Mouse (Mus musculus) CH12.LX (cell line): Measurements from ENCODE around the gene Luc7l. TPM values are rescaled to one million over a fixed set of nuclear protein-coding genes. Genes with fewer than 3 reads are reported as not detected.

ENCODE experiments used
- DNase-seq: peaks from one replicate; pipeline ENCODE4 v3.0.0-alpha.2; 2013; ENCODE audit errors: extremely low read depth
- H3K27ac ChIP-seq: 2 replicates; pipeline ENCODE4 v1.5.1; 2012; ENCODE audit warnings: low read depth, mild to moderate bottlenecking, control low read depth, moderate library complexity; ENCODE audit not compliant: insufficient read depth
- H3K27me3 ChIP-seq: replicated peaks from 2 replicates; pipeline ENCODE3; 2012; ENCODE audit warnings: inconsistent platforms
- H3K36me3 ChIP-seq, 2 experiments: replicated peaks in 1 of 2; 2 replicates each; pipeline versions ENCODE3 to v1.6.1; 2012; ENCODE audit warnings: inconsistent platforms in 1 of 2, low read length in 1 of 2, mild to moderate bottlenecking in 1 of 2, mixed read lengths in 1 of 2, moderate library complexity in 1 of 2; ENCODE audit not compliant: control insufficient read depth in 1 of 2, insufficient read depth in 1 of 2
- H3K4me1 ChIP-seq, 2 experiments: 2 replicates each; pipeline ENCODE4 v1.6.1; 2012; ENCODE audit warnings: inconsistent platforms in 1 of 2, moderate library complexity in 1 of 2; ENCODE audit not compliant: insufficient read depth in 2 of 2, control insufficient read depth in 1 of 2
- H3K4me2 ChIP-seq: 2 replicates; pipeline ENCODE4 v1.6.1; 2012; ENCODE audit warnings: low read depth, mild to moderate bottlenecking, control low read depth; ENCODE audit not compliant: poor library complexity, insufficient read depth, severe bottlenecking
- H3K4me3 ChIP-seq, 3 experiments: fragments of 150-350 bp in 1 of 3; sonication (generic) in 1 of 3; replicated peaks in 1 of 3; 2 replicates each; pipeline versions ENCODE3 to v1.5.1; 2011 to 2012; ENCODE audit warnings: low read depth in 2 of 3, low read length in 2 of 3, mild to moderate bottlenecking in 2 of 3, moderate library complexity in 2 of 3, control low read depth in 1 of 3, improper control_type of control experiment in 1 of 3, inconsistent platforms in 1 of 3, mixed read lengths in 1 of 3; ENCODE audit not compliant: poor library complexity in 1 of 3
- H3K79me2 ChIP-seq: replicated peaks from 2 replicates; pipeline ENCODE4 v1.6.1; 2012; ENCODE audit warnings: mild to moderate bottlenecking, moderate library complexity; ENCODE audit not compliant: control insufficient read depth, poor library complexity, insufficient read depth, severe bottlenecking; ENCODE audit errors: extremely low read depth
- H3K9ac ChIP-seq: 2 replicates; pipeline ENCODE4 v1.6.1; 2012; ENCODE audit warnings: low read depth, mild to moderate bottlenecking, control low read depth, moderate library complexity; ENCODE audit not compliant: insufficient read depth
- H3K9me3 ChIP-seq: replicated peaks from 2 replicates; pipeline ENCODE3; 2012; ENCODE audit warnings: low read length, inconsistent platforms, mixed read lengths
- BHLHE40 ChIP-seq: IDR thresholded peaks from 2 replicates; pipeline ENCODE4 v1.6.1; 2011; ENCODE audit warnings: mild to moderate bottlenecking, low read depth, low read length, improper control_type of control experiment
- CHD1 ChIP-seq: IDR thresholded peaks from 2 replicates; pipeline ENCODE4 v1.6.1; 2012; ENCODE audit warnings: low read depth, low read length, improper control_type of control experiment, inconsistent platforms
- CTCF ChIP-seq, 2 experiments: IDR thresholded peaks in 1 of 2; conservative IDR thresholded peaks in 1 of 2; 2 replicates each; pipeline ENCODE4 v1.5.1; 2011 to 2012; ENCODE audit warnings: low read depth in 2 of 2, low read length in 2 of 2, improper control_type of control experiment in 1 of 2, inconsistent platforms in 1 of 2, mild to moderate bottlenecking in 1 of 2, moderate library complexity in 1 of 2
- E2F4 ChIP-seq: IDR thresholded peaks from 2 replicates; pipeline ENCODE4 v1.6.1; 2011; ENCODE audit warnings: low read depth, low read length, improper control_type of control experiment; ENCODE audit not compliant: insufficient replicate concordance
- IRF4 ChIP-seq: IDR thresholded peaks from 2 replicates; pipeline ENCODE4 v1.6.1; 2014; ENCODE audit warnings: low read depth, mild to moderate bottlenecking, inconsistent platforms, low read length, improper control_type of control experiment
- JUN ChIP-seq: IDR thresholded peaks from 2 replicates; pipeline ENCODE4 v1.6.1; 2011; ENCODE audit warnings: low read depth, mild to moderate bottlenecking, low read length, improper control_type of control experiment, moderate library complexity; ENCODE audit not compliant: insufficient read depth
- JUND ChIP-seq: conservative IDR thresholded peaks from 2 replicates; pipeline ENCODE4 v1.6.1; 2011; ENCODE audit warnings: low read depth, low read length, improper control_type of control experiment
- KAT2A ChIP-seq: IDR thresholded peaks from 2 replicates; pipeline ENCODE4 v1.6.1; 2012; ENCODE audit warnings: low read length, improper control_type of control experiment, inconsistent platforms; ENCODE audit not compliant: insufficient replicate concordance
- MAFK ChIP-seq: IDR thresholded peaks from 2 replicates; pipeline ENCODE4 v1.6.1; 2011; ENCODE audit warnings: low read length, improper control_type of control experiment; ENCODE audit not compliant: insufficient replicate concordance
- MAX ChIP-seq: IDR thresholded peaks from 2 replicates; pipeline ENCODE4 v1.6.1; 2011; ENCODE audit warnings: low read length, improper control_type of control experiment
- MAZ ChIP-seq: IDR thresholded peaks from 2 replicates; pipeline ENCODE4 v1.6.1; 2012; ENCODE audit warnings: low read depth, mild to moderate bottlenecking, inconsistent platforms, low read length, improper control_type of control experiment, moderate library complexity
- MYC ChIP-seq: IDR thresholded peaks from 2 replicates; pipeline ENCODE4 v1.6.1; 2011; ENCODE audit warnings: low read depth, mild to moderate bottlenecking, improper control_type of control experiment, low read length
- POLR2A ChIP-seq: IDR thresholded peaks from 2 replicates; pipeline ENCODE4 v1.6.1; 2011; ENCODE audit warnings: low read depth, mild to moderate bottlenecking, improper control_type of control experiment, low read length
- POLR2AphosphoS2 ChIP-seq: IDR thresholded peaks from 2 replicates; pipeline ENCODE4 v1.6.1; 2011; ENCODE audit warnings: low read depth, low read length, improper control_type of control experiment
- SIN3A ChIP-seq: IDR thresholded peaks from 2 replicates; pipeline ENCODE4 v1.6.1; 2012; ENCODE audit warnings: low read length, improper control_type of control experiment, inconsistent platforms
- TBP ChIP-seq: conservative IDR thresholded peaks from 2 replicates; pipeline ENCODE4 v1.6.1; 2011; ENCODE audit warnings: low read depth, low read length, improper control_type of control experiment
- TCF12 ChIP-seq: IDR thresholded peaks from 2 replicates; pipeline ENCODE4 v1.6.1; 2014; ENCODE audit warnings: low read depth, mild to moderate bottlenecking, inconsistent platforms, low read length, improper control_type of control experiment
- ZC3H11A ChIP-seq: IDR thresholded peaks from 2 replicates; pipeline ENCODE4 v1.6.1; 2012; ENCODE audit warnings: low read depth, mild to moderate bottlenecking, inconsistent platforms, low read length, improper control_type of control experiment
- ZKSCAN1 ChIP-seq: IDR thresholded peaks from 2 replicates; pipeline ENCODE4 v1.6.1; 2012; ENCODE audit warnings: low read depth, inconsistent platforms, low read length, improper control_type of control experiment, borderline replicate concordance
- ZMIZ1 ChIP-seq: IDR thresholded peaks from 2 replicates; pipeline ENCODE4 v1.6.1; 2012; ENCODE audit warnings: low read depth, mild to moderate bottlenecking, inconsistent platforms, low read length, improper control_type of control experiment
- dilution Hi-C: fragments of 300-500 bp; cut with MboI; formaldehyde crosslinking; loops from 2 replicates; pipeline ENCODE4 v1.14.3; 2020; ENCODE audit warnings: low sequenced_read_pairs; ENCODE audit not compliant: extremely low pct_unique_long_range_greater_than_20kb, extremely low pct_ligation_motif_present
- in situ Hi-C: fragments of 300-500 bp; cut with MboI; formaldehyde crosslinking; loops from 3 replicates; pipeline ENCODE4 v1.14.3; 2019; ENCODE audit warnings: low sequenced_read_pairs, low pct_ligation_motif_present, low pct_unique_long_range_greater_than_20kb, mixed read lengths
- polyA plus RNA-seq: library from polyadenylated mRNA; unstranded; fragments of >175 nt; gene quantifications from 2 replicates; pipeline ENCODE4 v1.2.1, GENCODE M21; 2012; ENCODE audit warnings: low read depth; ENCODE audit not compliant: insufficient read length
- total RNA-seq, 2 experiments: library from RNA; depleted of rRNA; stranded (reverse); fragments of 300-350 nt in 1 of 2; fragments of >200 nt in 1 of 2; gene quantifications; 2 replicates each; pipeline ENCODE4 v1.2.3; 2012 to 2014

The Luc7l gene
- total and polyA plus RNA-seq, 3 experiments = 46.1 to 70.2 (median 68.6) TPM

DNA sequence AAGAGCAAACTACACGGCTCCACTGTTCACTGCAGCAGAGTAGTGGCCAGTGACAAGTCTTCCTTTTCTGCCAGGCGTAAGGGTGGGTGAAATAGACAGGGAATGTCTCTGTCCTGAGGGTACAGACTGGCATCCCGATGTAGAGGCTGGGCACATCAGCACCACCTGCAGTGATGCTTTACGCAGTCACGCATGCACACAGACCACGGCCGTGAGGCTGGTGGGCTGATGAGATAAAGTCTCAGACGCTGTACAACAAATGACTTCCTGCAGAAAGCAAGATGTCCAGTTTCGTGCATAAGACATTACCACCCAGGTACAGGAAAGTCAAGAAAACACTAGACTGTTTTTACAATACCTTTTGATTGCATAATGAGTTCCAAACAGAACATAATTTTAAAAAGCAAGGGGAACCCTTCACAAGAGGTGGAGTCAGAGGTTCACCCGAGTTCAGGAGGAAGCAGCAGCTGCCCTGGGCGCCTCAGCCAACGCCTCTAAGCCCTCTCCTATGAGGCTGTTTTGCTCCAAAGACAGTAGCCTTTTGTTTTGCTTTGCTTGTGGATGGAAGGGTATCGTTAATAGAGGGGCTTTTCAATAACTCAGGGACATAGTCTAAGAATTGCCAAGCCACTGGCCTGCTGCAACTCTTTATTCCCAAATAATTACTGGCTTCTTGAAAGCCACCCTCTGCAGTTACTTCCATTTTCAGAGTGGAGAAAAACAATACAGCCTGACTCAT lies 17.4 kb upstream of the Luc7l start:
- dilution Hi-C loops (no loop called here), in situ Hi-C loops (no loop called here)
- TF ChIP-seq CTCF (conservative IDR thresholded peaks at IDR 0.05 in 1 of 2, IDR thresholded peaks at IDR 0.05 in 1 of 2; ENCODE audit: low read depth in 2 of 2, low read length in 2 of 2) (no peak), ZMIZ1 (no peak), ZC3H11A (no peak), MAX (no peak), MAZ (no peak), SIN3A (no peak), E2F4 (no peak), MAFK (no peak), ZKSCAN1 (no peak)
- no peak overlapping the region for H3K4me2 ChIP-seq
- H3K79me2 ChIP-seq = no peaks in the 10 kb centered on the region
- peaks cover 0 to 10% of the 10 kb centered on the region in 2 experiments; a peak in 1 of 4 replicates for H3K4me1 ChIP-seq
- H3K36me3 ChIP-seq = peaks cover 0 to 2% of the 10 kb centered on the region in 2 experiments
- no peak overlapping the region for H3K4me3 ChIP-seq
- no peak overlapping the region for H3K9ac ChIP-seq
- no peak for DNase-seq
- H3K9me3 ChIP-seq = peaks cover 2% of the 10 kb centered on the region
- no peak overlapping the region for H3K27ac ChIP-seq
- no peaks in the 10 kb centered on the region for H3K27me3 ChIP-seq

- Histone ChIP-seq H3K9ac (no peak overlapping the region), H3K4me3 (no peak overlapping the region), H3K79me2 (no peaks in the 10 kb centered on the region), H3K4me1 (peaks cover 0 to 14% of the 10 kb centered on the region in 2 experiments), H3K27ac (no peak overlapping the region), H3K9me3 (peaks cover 2% of the 10 kb centered on the region), H3K27me3 (no peaks in the 10 kb centered on the region), H3K4me2 (no peak overlapping the region), H3K36me3 (no peaks in the 10 kb centered on the region)
- in situ Hi-C loops (no loop called here), dilution Hi-C loops (no loop called here)
- TF ChIP-seq ZMIZ1 (no peak), MAFK (no peak), BHLHE40 (no peak), TCF12 (no peak), E2F4 (no peak), ZC3H11A (no peak), POLR2AphosphoS2 (no peak), CHD1 (no peak), ZKSCAN1 (no peak), SIN3A (no peak), MYC (no peak), JUND (no peak), TBP (no peak), IRF4 (no peak), JUN (no peak), KAT2A (no peak), POLR2A (no peak)
- no peak for DNase-seq
Observed at GRCm38 (mm10) chr17:26237667-26238066, 15.0 kb upstream of the Luc7l start.
